Mouse (Mus musculus) CH12.LX (cell line): Measurements from ENCODE around the gene Ncor2. TPM values are rescaled to one million over a fixed set of nuclear protein-coding genes. Genes with fewer than 3 reads are reported as not detected.

Experiments
- DNase-seq: peaks from one replicate; pipeline ENCODE4 v3.0.0-alpha.2; 2013; ENCODE audit errors: extremely low read depth
- H3K27ac ChIP-seq: 2 replicates; pipeline ENCODE4 v1.5.1; 2012; ENCODE audit warnings: low read depth, mild to moderate bottlenecking, control low read depth, moderate library complexity; ENCODE audit not compliant: insufficient read depth
- H3K27me3 ChIP-seq: replicated peaks from 2 replicates; pipeline ENCODE3; 2012; ENCODE audit warnings: inconsistent platforms
- H3K36me3 ChIP-seq, 2 experiments: replicated peaks in 1 of 2; 2 replicates each; pipeline versions ENCODE3 to v1.6.1; 2012; ENCODE audit warnings: inconsistent platforms in 1 of 2, low read length in 1 of 2, mild to moderate bottlenecking in 1 of 2, mixed read lengths in 1 of 2, moderate library complexity in 1 of 2; ENCODE audit not compliant: control insufficient read depth in 1 of 2, insufficient read depth in 1 of 2
- H3K4me1 ChIP-seq, 2 experiments: 2 replicates each; pipeline ENCODE4 v1.6.1; 2012; ENCODE audit warnings: inconsistent platforms in 1 of 2, moderate library complexity in 1 of 2; ENCODE audit not compliant: insufficient read depth in 2 of 2, control insufficient read depth in 1 of 2
- H3K4me2 ChIP-seq: 2 replicates; pipeline ENCODE4 v1.6.1; 2012; ENCODE audit warnings: low read depth, mild to moderate bottlenecking, control low read depth; ENCODE audit not compliant: poor library complexity, insufficient read depth, severe bottlenecking
- H3K4me3 ChIP-seq, 3 experiments: fragments of 150-350 bp in 1 of 3; sonication (generic) in 1 of 3; replicated peaks in 1 of 3; 2 replicates each; pipeline versions ENCODE3 to v1.5.1; 2011 to 2012; ENCODE audit warnings: low read depth in 2 of 3, low read length in 2 of 3, mild to moderate bottlenecking in 2 of 3, moderate library complexity in 2 of 3, control low read depth in 1 of 3, improper control_type of control experiment in 1 of 3, inconsistent platforms in 1 of 3, mixed read lengths in 1 of 3; ENCODE audit not compliant: poor library complexity in 1 of 3
- H3K79me2 ChIP-seq: replicated peaks from 2 replicates; pipeline ENCODE4 v1.6.1; 2012; ENCODE audit warnings: mild to moderate bottlenecking, moderate library complexity; ENCODE audit not compliant: control insufficient read depth, poor library complexity, insufficient read depth, severe bottlenecking; ENCODE audit errors: extremely low read depth
- H3K9ac ChIP-seq: 2 replicates; pipeline ENCODE4 v1.6.1; 2012; ENCODE audit warnings: low read depth, mild to moderate bottlenecking, control low read depth, moderate library complexity; ENCODE audit not compliant: insufficient read depth
- H3K9me3 ChIP-seq: replicated peaks from 2 replicates; pipeline ENCODE3; 2012; ENCODE audit warnings: low read length, inconsistent platforms, mixed read lengths
- BHLHE40 ChIP-seq: IDR thresholded peaks from 2 replicates; pipeline ENCODE4 v1.6.1; 2011; ENCODE audit warnings: mild to moderate bottlenecking, low read depth, low read length, improper control_type of control experiment
- CHD2 ChIP-seq: IDR thresholded peaks from 2 replicates; pipeline ENCODE4 v1.6.1; 2011; ENCODE audit warnings: low read length, improper control_type of control experiment
- CTCF ChIP-seq, 2 experiments: IDR thresholded peaks in 1 of 2; conservative IDR thresholded peaks in 1 of 2; 2 replicates each; pipeline ENCODE4 v1.5.1; 2011 to 2012; ENCODE audit warnings: low read depth in 2 of 2, low read length in 2 of 2, improper control_type of control experiment in 1 of 2, inconsistent platforms in 1 of 2, mild to moderate bottlenecking in 1 of 2, moderate library complexity in 1 of 2
- ELF1 ChIP-seq: IDR thresholded peaks from 2 replicates; pipeline ENCODE4 v1.6.1; 2014; ENCODE audit warnings: low read depth, mild to moderate bottlenecking, inconsistent platforms, low read length, improper control_type of control experiment
- ETS1 ChIP-seq: conservative IDR thresholded peaks from 2 replicates; pipeline ENCODE4 v1.6.1; 2012; ENCODE audit warnings: low read depth, mild to moderate bottlenecking, inconsistent platforms, low read length, improper control_type of control experiment, moderate library complexity
- GABPA ChIP-seq: IDR thresholded peaks from 2 replicates; pipeline ENCODE4 v1.6.1; 2012; ENCODE audit warnings: low read depth, low read length, improper control_type of control experiment, inconsistent platforms; ENCODE audit not compliant: insufficient replicate concordance
- HCFC1 ChIP-seq: IDR thresholded peaks from 2 replicates; pipeline ENCODE4 v1.6.1; 2012; ENCODE audit warnings: low read depth, mild to moderate bottlenecking, inconsistent platforms, low read length, improper control_type of control experiment
- JUN ChIP-seq: IDR thresholded peaks from 2 replicates; pipeline ENCODE4 v1.6.1; 2011; ENCODE audit warnings: low read depth, mild to moderate bottlenecking, low read length, improper control_type of control experiment, moderate library complexity; ENCODE audit not compliant: insufficient read depth
- MAFK ChIP-seq: IDR thresholded peaks from 2 replicates; pipeline ENCODE4 v1.6.1; 2011; ENCODE audit warnings: low read length, improper control_type of control experiment; ENCODE audit not compliant: insufficient replicate concordance
- MEF2A ChIP-seq: IDR thresholded peaks from 2 replicates; pipeline ENCODE4 v1.6.1; 2014; ENCODE audit warnings: low read depth, mild to moderate bottlenecking, inconsistent platforms, low read length, improper control_type of control experiment, borderline replicate concordance
- MYC ChIP-seq: IDR thresholded peaks from 2 replicates; pipeline ENCODE4 v1.6.1; 2011; ENCODE audit warnings: low read depth, mild to moderate bottlenecking, improper control_type of control experiment, low read length
- NRF1 ChIP-seq: IDR thresholded peaks from 2 replicates; pipeline ENCODE4 v1.6.1; 2014; ENCODE audit warnings: low read depth, mild to moderate bottlenecking, inconsistent platforms, low read length, improper control_type of control experiment, moderate library complexity
- PAX5 ChIP-seq: IDR thresholded peaks from 2 replicates; pipeline ENCODE4 v1.6.1; 2012; ENCODE audit warnings: low read length, inconsistent platforms, mixed read lengths
- POLR2A ChIP-seq: IDR thresholded peaks from 2 replicates; pipeline ENCODE4 v1.6.1; 2011; ENCODE audit warnings: low read depth, mild to moderate bottlenecking, improper control_type of control experiment, low read length
- POLR2AphosphoS2 ChIP-seq: IDR thresholded peaks from 2 replicates; pipeline ENCODE4 v1.6.1; 2011; ENCODE audit warnings: low read depth, low read length, improper control_type of control experiment
- RAD21 ChIP-seq: IDR thresholded peaks from 2 replicates; pipeline ENCODE4 v1.6.1; 2011; ENCODE audit warnings: low read depth, mild to moderate bottlenecking, low read length, improper control_type of control experiment, moderate library complexity
- SIN3A ChIP-seq: IDR thresholded peaks from 2 replicates; pipeline ENCODE4 v1.6.1; 2012; ENCODE audit warnings: low read length, improper control_type of control experiment, inconsistent platforms
- SMC3 ChIP-seq: IDR thresholded peaks from 2 replicates; pipeline ENCODE4 v1.6.1; 2011; ENCODE audit warnings: low read depth, low read length, improper control_type of control experiment
- TBP ChIP-seq: conservative IDR thresholded peaks from 2 replicates; pipeline ENCODE4 v1.6.1; 2011; ENCODE audit warnings: low read depth, low read length, improper control_type of control experiment
- UBTF ChIP-seq: IDR thresholded peaks from 2 replicates; pipeline ENCODE4 v1.6.1; 2012; ENCODE audit warnings: low read depth, mild to moderate bottlenecking, inconsistent platforms, low read length, improper control_type of control experiment, moderate library complexity
- ZKSCAN1 ChIP-seq: IDR thresholded peaks from 2 replicates; pipeline ENCODE4 v1.6.1; 2012; ENCODE audit warnings: low read depth, inconsistent platforms, low read length, improper control_type of control experiment, borderline replicate concordance
- dilution Hi-C: fragments of 300-500 bp; cut with MboI; formaldehyde crosslinking; loops from 2 replicates; pipeline ENCODE4 v1.14.3; 2020; ENCODE audit warnings: low sequenced_read_pairs; ENCODE audit not compliant: extremely low pct_unique_long_range_greater_than_20kb, extremely low pct_ligation_motif_present
- in situ Hi-C: fragments of 300-500 bp; cut with MboI; formaldehyde crosslinking; loops from 3 replicates; pipeline ENCODE4 v1.14.3; 2019; ENCODE audit warnings: low sequenced_read_pairs, low pct_ligation_motif_present, low pct_unique_long_range_greater_than_20kb, mixed read lengths
- polyA plus RNA-seq: library from polyadenylated mRNA; unstranded; fragments of >175 nt; gene quantifications from 2 replicates; pipeline ENCODE4 v1.2.1, GENCODE M21; 2012; ENCODE audit warnings: low read depth; ENCODE audit not compliant: insufficient read length
- total RNA-seq, 2 experiments: library from RNA; depleted of rRNA; stranded (reverse); fragments of 300-350 nt in 1 of 2; fragments of >200 nt in 1 of 2; gene quantifications; 2 replicates each; pipeline ENCODE4 v1.2.3; 2012 to 2014

Ncor2 gene
- total and polyA plus RNA-seq, 3 experiments = 3.9 to 44.7 (median 10.8) TPM

DNA sequence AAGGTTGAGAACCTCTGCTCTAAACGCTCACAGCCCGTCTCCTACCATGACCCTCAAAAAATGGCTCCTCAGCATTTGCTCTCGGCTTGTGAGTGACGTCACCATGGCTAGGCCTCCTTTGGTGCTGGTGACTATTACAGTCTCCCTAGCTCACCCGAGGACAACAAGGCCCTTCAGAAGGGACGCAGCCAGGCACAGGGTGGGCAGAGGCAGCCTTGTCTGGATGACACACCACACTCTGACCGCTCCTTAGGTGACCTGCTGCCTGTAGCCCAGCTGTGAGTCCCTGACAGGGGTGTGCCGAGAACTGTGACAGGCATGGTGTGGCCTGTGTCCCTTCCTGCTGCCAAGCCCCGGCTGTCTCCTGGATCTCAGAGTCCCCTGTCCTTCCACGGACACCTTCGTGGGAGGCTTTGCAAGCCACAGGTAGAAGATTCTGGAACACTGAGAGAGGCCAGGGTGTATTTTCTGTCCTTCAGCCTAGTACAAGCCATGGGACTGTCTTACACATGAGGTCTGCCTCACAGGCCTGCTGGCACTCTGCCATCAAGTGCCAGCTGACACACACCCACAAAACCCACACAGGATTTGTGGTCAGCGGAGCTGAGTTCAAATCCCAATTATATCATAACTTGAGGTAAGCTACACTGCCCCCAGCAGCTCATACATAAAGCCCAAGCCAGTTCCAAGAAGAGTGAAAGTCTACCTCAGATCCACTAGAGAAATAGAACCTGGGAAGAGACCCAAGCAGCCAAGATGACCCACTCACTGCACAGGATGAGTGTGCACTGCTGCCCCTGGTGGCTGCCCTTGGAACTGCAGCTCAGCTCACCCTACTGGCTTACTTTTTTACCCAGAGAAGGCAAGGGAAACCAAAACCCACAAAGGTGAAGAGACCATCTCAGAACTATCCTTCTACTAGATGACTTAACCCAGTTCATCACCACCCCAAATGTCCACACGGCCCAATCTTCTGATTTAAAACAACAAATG is 112.2 kb downstream of the Ncor2 start:
- Histone ChIP-seq H3K4me1 (peaks cover 0 to 27% of the 10 kb centered on the region in 2 experiments; a peak in 2 of 4 replicates), H3K4me2 (no peak overlapping the region), H3K79me2 (no peaks in the 10 kb centered on the region), H3K27ac (no peak overlapping the region), H3K4me3 (no peak overlapping the region), H3K9ac (no peak overlapping the region), H3K9me3 (no peaks in the 10 kb centered on the region), H3K27me3 (no peaks in the 10 kb centered on the region), H3K36me3 (peaks cover 36 to 97% of the 10 kb centered on the region in 2 experiments)
- dilution Hi-C loops (no loop called here), in situ Hi-C loops (no loop called here)
- no peak for TF ChIP-seq NRF1
- no peak for TF ChIP-seq TBP
- TF ChIP-seq MEF2A = no peak
- TF ChIP-seq MYC = no peak
- peak; percentile 77 for TF ChIP-seq RAD21
- TF ChIP-seq ETS1 = no peak
- TF ChIP-seq SMC3 = peak; percentile 72
- peak; percentile 84 to 97 for TF ChIP-seq CTCF (conservative IDR thresholded peaks at IDR 0.05 in 1 of 2, IDR thresholded peaks at IDR 0.05 in 1 of 2; ENCODE audit: low read depth in 2 of 2, low read length in 2 of 2)
- no peak for TF ChIP-seq ZKSCAN1
- DNase-seq = peak; percentile 66

DNA sequence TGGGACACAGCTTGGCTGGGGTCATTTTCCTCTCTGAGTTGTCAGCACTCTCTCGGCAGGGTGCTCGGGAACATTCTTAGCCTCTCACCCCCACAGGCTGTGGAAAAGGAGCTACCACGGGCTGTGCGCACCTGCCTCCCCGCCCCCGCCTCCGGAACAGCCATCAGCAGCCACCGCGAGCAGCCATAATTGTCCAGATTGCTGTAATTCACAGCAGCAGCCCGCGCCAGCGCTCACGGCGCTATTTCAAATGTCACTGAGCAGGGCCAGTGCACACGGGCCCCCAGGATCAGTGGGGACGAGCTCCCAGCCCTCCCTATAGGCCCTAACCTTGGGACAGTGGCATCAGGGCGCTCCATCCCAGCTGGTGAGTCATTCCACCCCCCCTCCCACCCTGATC is 116.0 kb downstream of the Ncor2 start:
- Histone ChIP-seq H3K4me1 (peaks cover 5 to 33% of the 10 kb centered on the region in 2 experiments), H3K79me2 (no peaks in the 10 kb centered on the region), H3K9ac (no peak overlapping the region), H3K27ac (no peak overlapping the region), H3K4me3 (no peak overlapping the region), H3K4me2 (no peak overlapping the region), H3K9me3 (no peaks in the 10 kb centered on the region), H3K36me3 (peaks cover 33 to 86% of the 10 kb centered on the region in 2 experiments), H3K27me3 (no peaks in the 10 kb centered on the region)
- in situ Hi-C loops (no loop called here), dilution Hi-C loops (no loop called here)
- DNase-seq = no peak
- TF ChIP-seq POLR2AphosphoS2 = no peak
- no peak for TF ChIP-seq PAX5
- no peak for TF ChIP-seq ZKSCAN1

DNA sequence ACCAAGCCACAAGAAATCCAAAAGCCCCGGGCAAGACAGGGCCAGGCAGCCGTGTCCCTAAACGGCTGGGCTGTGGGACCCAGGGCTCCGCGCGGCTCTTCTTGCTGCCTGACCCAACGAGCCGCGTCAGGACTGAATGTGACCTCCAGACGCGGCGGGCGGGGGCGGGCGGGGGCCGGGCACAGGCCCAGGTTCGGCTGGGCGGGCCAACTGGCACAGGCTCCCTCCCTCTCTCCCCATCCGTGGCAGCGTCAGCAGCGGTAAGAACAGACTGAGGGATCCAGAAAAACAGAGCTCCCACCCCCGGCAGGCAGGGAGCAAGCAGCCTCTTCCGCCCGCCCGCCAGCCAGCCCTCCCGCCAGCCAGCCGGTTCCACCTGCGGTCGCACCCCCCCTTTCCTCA is 120.8 kb downstream of the Ncor2 start:
- DNase-seq = no peak
- Histone ChIP-seq H3K4me3 (no peak overlapping the region), H3K9ac (no peak overlapping the region), H3K36me3 (peaks cover 17 to 84% of the 10 kb centered on the region in 2 experiments), H3K4me2 (no peak overlapping the region), H3K79me2 (no peaks in the 10 kb centered on the region), H3K27ac (no peak overlapping the region), H3K9me3 (no peaks in the 10 kb centered on the region), H3K4me1 (peaks cover 24 to 79% of the 10 kb centered on the region in 2 experiments), H3K27me3 (no peaks in the 10 kb centered on the region)
- dilution Hi-C loops = no loop called here
- TF ChIP-seq GABPA = no peak
- TF ChIP-seq JUN = no peak
- no peak for TF ChIP-seq MYC
- TF ChIP-seq MAFK = no peak
- TF ChIP-seq SIN3A = no peak
- no peak for TF ChIP-seq POLR2A
- TF ChIP-seq ELF1 = no peak
- no peak for TF ChIP-seq BHLHE40
- no peak for TF ChIP-seq UBTF
- TF ChIP-seq CHD2 = no peak
- no peak for TF ChIP-seq HCFC1
- TF ChIP-seq POLR2AphosphoS2 = no peak
- no peak for TF ChIP-seq ZKSCAN1
- in situ Hi-C loops = no loop called here
